Mouse (Mus musculus): ENCODE results near the gene Lclat1.
A peak's percentile ranks its signal among the peaks of the same experiment; 100 is the strongest.
"Not testable (repeated sequence)": the region's sequence is repeated elsewhere in the genome, so short reads cannot be mapped to it uniquely, and the experiment has no call there.

Gene Lclat1

DNA sequence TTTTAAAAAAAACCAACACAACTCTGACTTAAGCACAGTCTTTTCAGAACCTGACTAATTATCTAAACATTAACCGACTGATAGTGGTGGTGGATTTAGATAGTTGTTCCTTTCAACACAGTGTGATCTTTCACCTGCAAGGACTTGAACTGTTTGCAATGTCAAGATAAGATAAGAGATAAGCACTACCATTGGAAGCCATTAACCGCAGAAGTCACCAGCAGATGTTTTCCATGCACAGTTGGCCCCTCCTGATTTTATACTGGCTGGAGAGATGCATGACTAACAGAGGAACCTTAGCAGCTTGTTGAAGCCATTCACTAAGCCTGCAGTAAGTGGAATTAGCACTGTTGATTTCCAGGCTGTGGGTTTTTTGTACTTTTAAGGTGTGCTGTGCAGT is 34.7 kb downstream of the Lclat1 start:
- Histone ChIP-seq H3K27me3 (ENCODE audit: control insufficient read depth, insufficient read depth, low read length, poor library complexity, severe bottlenecking) (no peaks in the 10 kb centered on the region), H3K36me3 (ENCODE audit: control insufficient read depth, insufficient read depth, low read length, poor library complexity, severe bottlenecking) (no peaks in the 10 kb centered on the region)
- no peak for DNase-seq (ENCODE audit: low read depth, low spot score)

DNA sequence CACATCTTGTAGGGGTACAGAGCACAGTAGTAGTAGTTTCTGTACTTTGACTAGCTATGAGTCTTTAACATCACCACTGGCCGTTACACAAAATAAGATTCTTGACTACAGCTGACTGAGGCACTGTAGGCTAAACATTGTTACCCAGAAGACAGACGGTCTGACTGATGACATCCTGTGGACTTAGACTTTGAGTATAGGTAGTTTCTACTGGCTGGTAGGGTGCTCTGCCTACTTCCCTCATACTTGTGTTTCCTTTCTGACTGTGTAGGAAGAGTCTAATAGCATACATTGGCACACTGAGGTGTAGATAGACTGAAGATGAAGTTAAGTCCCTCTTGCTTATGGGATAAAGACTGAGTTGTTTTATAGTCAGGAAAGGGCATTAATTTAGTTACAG is 37.6 kb downstream of the Lclat1 start:
- H3K27me3 ChIP-seq (ENCODE audit: control insufficient read depth, insufficient read depth, low read length, poor library complexity, severe bottlenecking) = no peaks in the 10 kb centered on the region
- no peak for DNase-seq (ENCODE audit: low read depth, low spot score)
- H3K36me3 ChIP-seq (ENCODE audit: control insufficient read depth, insufficient read depth, low read length, poor library complexity, severe bottlenecking) = no peaks in the 10 kb centered on the region

DNA sequence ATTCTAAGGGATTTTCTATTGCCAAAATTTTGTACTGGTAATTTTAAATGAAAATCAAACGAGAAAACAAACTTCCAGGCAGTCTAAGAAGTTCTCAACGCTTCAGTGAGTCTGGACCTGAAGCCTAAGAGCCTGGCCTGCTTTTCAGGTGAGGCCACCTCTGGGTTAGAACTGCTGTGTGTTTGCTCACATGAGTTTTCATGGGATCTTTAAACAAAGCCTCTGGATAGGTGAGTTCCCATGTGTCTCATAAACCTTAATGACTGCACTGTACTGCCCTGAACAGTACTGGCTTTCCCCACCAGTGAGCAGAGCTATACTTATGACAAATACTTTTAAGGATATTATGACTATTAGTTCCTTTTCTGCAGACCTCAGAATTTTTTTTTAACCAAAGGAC is 40.8 kb downstream of the Lclat1 start:
- Histone ChIP-seq H3K27me3 (ENCODE audit: control insufficient read depth, insufficient read depth, low read length, poor library complexity, severe bottlenecking) (no peaks in the 10 kb centered on the region), H3K36me3 (ENCODE audit: control insufficient read depth, insufficient read depth, low read length, poor library complexity, severe bottlenecking) (no peaks in the 10 kb centered on the region)
- DNase-seq (ENCODE audit: low read depth, low spot score) = no peak

- H3K27me3 ChIP-seq (ENCODE audit: control insufficient read depth, insufficient read depth, low read length, poor library complexity, severe bottlenecking); DNase-seq (ENCODE audit: low read depth, low spot score); H3K36me3 ChIP-seq (ENCODE audit: control insufficient read depth, insufficient read depth, low read length, poor library complexity, severe bottlenecking): not testable (repeated sequence)
Measured at GRCm38 (mm10) chr17:73152790-73153525, 45.2 kb downstream of the Lclat1 start.

GRCm38 (mm10) chr17:73153672-73154071 is 45.9 kb downstream of the Lclat1 start:
- no peaks in the 10 kb centered on the region for H3K36me3 ChIP-seq (ENCODE audit: control insufficient read depth, insufficient read depth, low read length, poor library complexity, severe bottlenecking)
- no peaks in the 10 kb centered on the region for H3K27me3 ChIP-seq (ENCODE audit: control insufficient read depth, insufficient read depth, low read length, poor library complexity, severe bottlenecking)
- DNase-seq (ENCODE audit: low read depth, low spot score) = no peak

DNA sequence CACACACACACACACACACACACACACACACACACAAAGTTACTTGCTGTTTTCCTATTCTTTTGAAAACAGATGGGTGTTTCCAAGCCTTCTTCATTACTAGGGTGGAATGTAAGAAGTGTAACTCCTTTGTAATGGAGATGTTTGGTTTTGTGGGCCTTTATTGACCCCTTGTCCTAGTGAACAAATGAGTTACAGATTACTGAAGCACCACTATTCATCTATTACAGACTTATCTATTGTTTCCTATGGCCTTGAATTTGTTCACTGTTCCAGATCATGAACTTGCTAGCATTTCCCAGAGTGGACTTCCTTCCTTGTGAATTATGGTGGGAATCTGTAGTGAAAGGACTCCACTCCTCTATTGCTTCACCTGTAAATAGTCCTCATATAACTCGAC is 48.8 kb downstream of the Lclat1 start:
- no peaks in the 10 kb centered on the region for H3K36me3 ChIP-seq (ENCODE audit: control insufficient read depth, insufficient read depth, low read length, poor library complexity, severe bottlenecking)
- no peaks in the 10 kb centered on the region for H3K27me3 ChIP-seq (ENCODE audit: control insufficient read depth, insufficient read depth, low read length, poor library complexity, severe bottlenecking)
- no peak for DNase-seq (ENCODE audit: low read depth, low spot score)

- 0 out of 2 replicates have a peak, but pooled peaks cover 1% of the 10 kb centered on the region for H3K36me3 ChIP-seq (ENCODE audit: control insufficient read depth, insufficient read depth, low read length, poor library complexity, severe bottlenecking)
- DNase-seq (ENCODE audit: low read depth, low spot score) = no peak
- H3K27me3 ChIP-seq (ENCODE audit: control insufficient read depth, insufficient read depth, low read length, poor library complexity, severe bottlenecking) = no peaks in the 10 kb centered on the region
Measured at GRCm38 (mm10) chr17:73161795-73162194, 54.0 kb downstream of the Lclat1 start.

- DNase-seq (ENCODE audit: low read depth, low spot score) = peak; percentile 33
- Histone ChIP-seq H3K27me3 (ENCODE audit: control insufficient read depth, insufficient read depth, low read length, poor library complexity, severe bottlenecking) (no peaks in the 10 kb centered on the region), H3K36me3 (ENCODE audit: control insufficient read depth, insufficient read depth, low read length, poor library complexity, severe bottlenecking) (0 out of 2 replicates have a peak, but pooled peaks cover 1% of the 10 kb centered on the region)
Measured at GRCm38 (mm10) chr17:73162445-73163208, 54.8 kb downstream of the Lclat1 start.

- H3K36me3 ChIP-seq (ENCODE audit: control insufficient read depth, insufficient read depth, low read length, poor library complexity, severe bottlenecking) = 0 out of 2 replicates have a peak, but pooled peaks cover 1% of the 10 kb centered on the region
- DNase-seq (ENCODE audit: low read depth, low spot score) = peak; percentile 22
- no peaks in the 10 kb centered on the region for H3K27me3 ChIP-seq (ENCODE audit: control insufficient read depth, insufficient read depth, low read length, poor library complexity, severe bottlenecking)
Measured at GRCm38 (mm10) chr17:73163597-73163996, 55.8 kb downstream of the Lclat1 start.

DNA sequence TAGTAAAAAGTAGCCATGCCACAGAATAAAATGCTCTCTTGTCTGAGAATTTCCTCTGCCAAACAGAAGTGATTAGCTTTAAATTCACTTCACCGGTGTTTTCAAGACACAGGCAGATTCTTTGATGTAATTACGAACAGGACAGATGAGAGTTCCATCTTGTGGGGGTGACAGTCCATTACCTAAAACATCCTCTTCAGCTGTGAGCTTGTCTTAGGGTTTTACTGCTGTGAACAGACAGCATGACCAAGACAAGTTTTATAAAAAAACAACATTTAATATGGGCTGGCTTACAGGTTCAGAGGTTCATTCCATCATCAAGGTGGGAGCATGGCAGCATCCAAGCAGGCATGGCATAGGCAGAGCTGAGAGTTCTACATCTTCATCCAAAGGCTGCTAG is 56.3 kb downstream of the Lclat1 start:
- Histone ChIP-seq H3K27me3 (ENCODE audit: control insufficient read depth, insufficient read depth, low read length, poor library complexity, severe bottlenecking) (no peaks in the 10 kb centered on the region), H3K36me3 (ENCODE audit: control insufficient read depth, insufficient read depth, low read length, poor library complexity, severe bottlenecking) (0 out of 2 replicates have a peak, but pooled peaks cover 1% of the 10 kb centered on the region)
- DNase-seq (ENCODE audit: low read depth, low spot score) = peak; percentile 24

GRCm38 (mm10) chr17:73169461-73169860 is 61.7 kb downstream of the Lclat1 start:
- no peaks in the 10 kb centered on the region for H3K27me3 ChIP-seq (ENCODE audit: control insufficient read depth, insufficient read depth, low read length, poor library complexity, severe bottlenecking)
- DNase-seq (ENCODE audit: low read depth, low spot score) = no peak
- H3K36me3 ChIP-seq (ENCODE audit: control insufficient read depth, insufficient read depth, low read length, poor library complexity, severe bottlenecking) = no peaks in the 10 kb centered on the region

GRCm38 (mm10) chr17:73170141-73170540 is 62.4 kb downstream of the Lclat1 start:
- no peak for DNase-seq (ENCODE audit: low read depth, low spot score)
- H3K36me3 ChIP-seq (ENCODE audit: control insufficient read depth, insufficient read depth, low read length, poor library complexity, severe bottlenecking) = no peaks in the 10 kb centered on the region
- no peaks in the 10 kb centered on the region for H3K27me3 ChIP-seq (ENCODE audit: control insufficient read depth, insufficient read depth, low read length, poor library complexity, severe bottlenecking)

GRCm38 (mm10) chr17:73174083-73174562 is 66.3 kb downstream of the Lclat1 start:
- Histone ChIP-seq H3K36me3 (ENCODE audit: control insufficient read depth, insufficient read depth, low read length, poor library complexity, severe bottlenecking) (no peaks in the 10 kb centered on the region), H3K27me3 (ENCODE audit: control insufficient read depth, insufficient read depth, low read length, poor library complexity, severe bottlenecking) (no peaks in the 10 kb centered on the region)
- peak; percentile 85 for DNase-seq (ENCODE audit: low read depth, low spot score)

DNA sequence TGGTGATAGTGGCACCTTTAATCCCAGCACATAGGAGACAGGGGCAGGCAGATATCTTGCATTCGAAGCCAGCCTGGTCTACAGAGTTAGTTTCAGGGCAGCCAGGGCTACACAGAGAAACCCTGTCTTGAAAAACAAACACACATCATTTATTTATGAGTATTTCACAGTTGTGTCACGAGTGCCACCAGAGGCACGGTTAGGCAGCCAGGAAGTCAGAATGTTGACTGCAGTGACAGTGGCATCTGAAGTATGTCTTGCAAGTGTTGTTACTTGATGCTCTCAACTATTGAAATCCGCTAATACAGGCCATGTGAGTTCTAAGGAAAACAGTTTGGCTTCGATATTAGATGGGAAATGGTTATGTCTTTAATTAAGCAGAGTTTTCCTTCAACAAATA is 67.9 kb downstream of the Lclat1 start:
- Histone ChIP-seq H3K27me3 (ENCODE audit: control insufficient read depth, insufficient read depth, low read length, poor library complexity, severe bottlenecking) (no peaks in the 10 kb centered on the region), H3K36me3 (ENCODE audit: control insufficient read depth, insufficient read depth, low read length, poor library complexity, severe bottlenecking) (no peaks in the 10 kb centered on the region)
- DNase-seq (ENCODE audit: low read depth, low spot score) = no peak

- no peaks in the 10 kb centered on the region for H3K27me3 ChIP-seq (ENCODE audit: control insufficient read depth, insufficient read depth, low read length, poor library complexity, severe bottlenecking)
- no peak for DNase-seq (ENCODE audit: low read depth, low spot score)
- no peaks in the 10 kb centered on the region for H3K36me3 ChIP-seq (ENCODE audit: control insufficient read depth, insufficient read depth, low read length, poor library complexity, severe bottlenecking)
Measured at GRCm38 (mm10) chr17:73177079-73177478, 69.3 kb downstream of the Lclat1 start.
